Mouse (Mus musculus) heart, embryonic 10.5 days (tissue): ENCODE data around the gene Gm10961. TPM values are rescaled to one million over a fixed set of nuclear protein-coding genes. Genes with fewer than 3 reads are reported as not detected.

Experiments
- DNase-seq: peaks from one replicate; pipeline ENCODE4 v3.0.0-alpha.2; 2017; ENCODE audit warnings: low spot score
- H3K27ac ChIP-seq: fragments of 300-500 bp; sonication (generic); 2 replicates; pipeline ENCODE4 v1.5.1; 2016; ENCODE audit warnings: mild to moderate bottlenecking
- H3K27me3 ChIP-seq: fragments of 300-500 bp; sonication (generic); 2 replicates; pipeline ENCODE4 v1.6.1; 2016; ENCODE audit warnings: mild to moderate bottlenecking; ENCODE audit not compliant: poor library complexity, insufficient read depth, severe bottlenecking
- H3K36me3 ChIP-seq: fragments of 300-500 bp; sonication (generic); 2 replicates; pipeline ENCODE4 v1.6.1; 2016; ENCODE audit warnings: mild to moderate bottlenecking, moderate library complexity
- H3K4me1 ChIP-seq: fragments of 300-500 bp; sonication (generic); 2 replicates; pipeline ENCODE4 v1.6.1; 2016; ENCODE audit warnings: mild to moderate bottlenecking
- H3K4me3 ChIP-seq: fragments of 300-500 bp; sonication (generic); 2 replicates; pipeline ENCODE4 v1.5.1; 2016; ENCODE audit warnings: mild to moderate bottlenecking, moderate library complexity
- H3K9me3 ChIP-seq: fragments of 300-500 bp; sonication (generic); 2 replicates; pipeline ENCODE4 v1.6.1; 2016; ENCODE audit warnings: mild to moderate bottlenecking, moderate library complexity
- WGBS: fragments of 180-500 bp; shearing (Covaris S2); methylation state at CpG from one replicate; pipeline ENCODE4 v1.1.7; 2016; 5-methylcytosine and 5-hydroxymethylcytosine counted together
- polyA plus RNA-seq: library from polyadenylated mRNA; unstranded; fragments of >200 nt; fragmentation: Nextera tagmentation; extraction: Ambion mirVana; gene quantifications from 2 replicates; pipeline ENCODE4 v1.2.1, GENCODE M21; 2016

The Gm10961 gene
- polyA plus RNA-seq: not detected in 2 replicates

GRCm38 (mm10) chr3:107630682-107631522 is at the start of gene Gm10961:
Gene Gm10961, plus strand, starts transcription at chr3:107631322.
- peak; percentile 76 for DNase-seq

GRCm38 (mm10) chr3:107582130-107582874 is 48.8 kb upstream of the Gm10961 start:
- Histone ChIP-seq H3K27me3 (peaks cover 88% of the 10 kb centered on the region), H3K4me1 (peaks cover 33% of the 10 kb centered on the region), H3K27ac (0 out of 2 replicates have a peak overlapping the region, but pooled peaks have one; percentile 33), H3K4me3 (peak overlapping the region; percentile 57), H3K36me3 (no peaks in the 10 kb centered on the region), H3K9me3 (no peaks in the 10 kb centered on the region)
- DNase-seq: no peak
- WGBS: 4% methylated on average over 18 of the region's 18 CpGs

More at GRCm38 (mm10) chr3:107630682-107631522, at the start of gene Gm10961:
- H3K4me1 ChIP-seq: peaks cover 16% of the 10 kb centered on the region
- WGBS: under 1% methylated on average over 48 of the region's 48 CpGs
- peak within 1 kb of the TSS; percentile 99 for H3K27ac ChIP-seq
- H3K27me3 ChIP-seq: no peaks in the 10 kb centered on the region
- H3K36me3 ChIP-seq: peaks cover 31% of the 10 kb centered on the region
- H3K9me3 ChIP-seq: no peaks in the 10 kb centered on the region
- H3K4me3 ChIP-seq: peak within 1 kb of the TSS; percentile 99

DNA sequence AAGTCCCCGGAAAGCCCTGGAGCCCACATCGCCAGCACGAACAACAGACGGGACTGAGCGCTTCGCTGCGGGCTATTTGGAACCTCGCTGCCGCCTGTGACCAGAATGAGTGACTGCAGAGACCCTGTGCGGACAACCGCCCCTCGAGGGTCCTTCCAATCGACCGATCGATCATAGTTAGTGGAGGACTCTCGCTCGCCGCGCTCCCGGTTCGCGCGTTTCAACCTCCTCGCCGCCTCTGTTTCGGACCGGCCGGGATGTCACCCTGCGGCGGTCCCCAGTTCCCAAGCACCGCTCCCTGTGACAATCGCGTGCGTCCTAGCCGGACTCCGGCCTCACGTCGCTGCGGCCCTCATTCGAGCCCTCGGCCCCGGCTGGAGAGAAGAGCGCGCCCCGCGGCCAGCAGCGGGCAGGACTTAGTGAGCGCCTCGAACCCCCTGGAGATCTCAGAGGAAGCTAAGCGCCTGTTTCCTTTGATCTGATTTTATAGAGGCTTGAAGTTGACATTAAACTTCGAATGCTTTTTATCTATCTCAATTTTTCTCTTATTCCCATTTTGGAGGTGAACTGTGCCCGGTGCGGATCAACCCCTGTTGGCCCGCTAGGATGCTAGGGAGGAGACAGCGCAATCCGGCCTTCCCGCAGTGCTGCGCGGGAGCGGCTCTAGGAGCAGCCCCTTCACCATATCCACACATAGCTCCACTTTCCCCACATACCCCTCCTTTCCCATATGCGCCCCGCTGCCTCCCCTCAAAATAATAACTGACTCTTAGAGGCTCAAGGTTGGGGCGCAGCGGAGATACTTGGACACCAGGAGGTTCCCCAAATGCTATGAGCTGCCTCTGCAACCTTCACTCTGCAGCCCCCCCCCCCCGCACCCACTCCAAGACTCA is 48.0 kb upstream of the Gm10961 start:
- H3K27ac ChIP-seq: 0 out of 2 replicates have a peak overlapping the region, but pooled peaks have one; percentile 33
- H3K36me3 ChIP-seq: no peaks in the 10 kb centered on the region
- peak overlapping the region; percentile 57 for H3K4me3 ChIP-seq
- peaks cover 97% of the 10 kb centered on the region for H3K27me3 ChIP-seq
- no peak for DNase-seq
- WGBS: under 1% methylated on average over 65 of the region's 65 CpGs
- no peaks in the 10 kb centered on the region for H3K9me3 ChIP-seq
- H3K4me1 ChIP-seq: peaks cover 25% of the 10 kb centered on the region

DNA sequence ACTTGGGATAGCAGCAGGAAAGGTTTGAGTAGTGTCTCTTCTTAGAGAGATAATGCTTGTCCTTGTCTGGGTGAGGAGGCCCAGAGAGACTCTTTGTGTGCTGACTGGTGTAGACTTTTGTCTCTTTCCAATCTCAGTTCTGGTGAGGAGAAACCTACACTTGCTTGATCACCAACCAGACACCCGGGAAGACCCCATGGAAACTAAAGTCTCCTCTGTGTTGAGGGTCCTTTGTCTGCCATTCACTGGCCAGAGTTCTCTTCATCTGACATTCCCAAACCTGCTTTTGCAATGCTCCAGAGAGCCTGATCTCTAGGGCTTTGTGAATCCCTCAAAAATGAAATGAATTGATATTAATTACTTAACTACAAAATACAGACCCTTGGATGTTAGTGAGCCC is 47.2 kb upstream of the Gm10961 start:
- H3K27ac ChIP-seq: no peak overlapping the region
- no peaks in the 10 kb centered on the region for H3K36me3 ChIP-seq
- peaks cover 99% of the 10 kb centered on the region for H3K27me3 ChIP-seq
- H3K4me3 ChIP-seq: no peak overlapping the region
- peaks cover 17% of the 10 kb centered on the region for H3K4me1 ChIP-seq
- WGBS: 13% methylated on average over 1 of the region's 1 CpGs
- no peaks in the 10 kb centered on the region for H3K9me3 ChIP-seq
- DNase-seq: no peak

- Histone ChIP-seq H3K4me1 (peaks cover 13% of the 10 kb centered on the region), H3K36me3 (no peaks in the 10 kb centered on the region), H3K4me3 (no peak overlapping the region), H3K27ac (no peak overlapping the region), H3K9me3 (no peaks in the 10 kb centered on the region), H3K27me3 (peaks cover 97% of the 10 kb centered on the region)
- no peak for DNase-seq
- WGBS: 76% methylated on average over 6 of the region's 6 CpGs
Observed at GRCm38 (mm10) chr3:107586504-107586903, 44.6 kb upstream of the Gm10961 start.

GRCm38 (mm10) chr3:107591612-107592011 is 39.5 kb upstream of the Gm10961 start:
- Histone ChIP-seq H3K4me3 (no peak overlapping the region), H3K4me1 (peaks cover 21% of the 10 kb centered on the region), H3K27ac (no peak overlapping the region), H3K36me3 (no peaks in the 10 kb centered on the region), H3K9me3 (no peaks in the 10 kb centered on the region), H3K27me3 (peaks cover 97% of the 10 kb centered on the region)
- WGBS: 58% methylated on average over 1 of the region's 1 CpGs
- no peak for DNase-seq

DNA sequence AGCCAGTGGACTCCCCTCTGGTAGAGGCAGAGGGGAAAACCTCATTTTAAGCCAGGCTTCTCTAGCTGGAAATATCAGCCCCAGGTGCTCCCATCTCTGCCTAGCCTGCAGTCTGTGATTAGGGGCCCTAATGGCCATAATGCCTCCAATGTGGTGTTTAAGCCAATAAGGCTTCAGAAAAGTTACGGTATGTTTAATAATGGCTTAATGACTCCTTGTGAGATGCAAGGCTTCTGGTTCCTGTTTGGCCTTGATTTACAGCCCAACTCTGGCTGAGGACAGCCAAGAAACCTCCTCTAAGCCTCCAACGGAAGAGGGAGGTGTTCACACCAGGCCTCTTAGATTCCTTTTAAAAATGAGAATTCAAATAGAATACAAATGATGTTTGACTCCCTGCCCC is 37.5 kb upstream of the Gm10961 start:
- H3K27me3 ChIP-seq: peaks cover 95% of the 10 kb centered on the region
- DNase-seq: no peak
- no peak overlapping the region for H3K27ac ChIP-seq
- peaks cover 33% of the 10 kb centered on the region for H3K4me1 ChIP-seq
- H3K9me3 ChIP-seq: no peaks in the 10 kb centered on the region
- 52% methylated on average over 2 of the region's 2 CpGs for WGBS
- H3K4me3 ChIP-seq: no peak overlapping the region
- no peaks in the 10 kb centered on the region for H3K36me3 ChIP-seq

- H3K36me3 ChIP-seq: no peaks in the 10 kb centered on the region
- peak within 1 kb of the TSS; percentile 63 for H3K4me3 ChIP-seq
- peaks cover 95% of the 10 kb centered on the region for H3K27me3 ChIP-seq
- H3K4me1 ChIP-seq: peaks cover 33% of the 10 kb centered on the region
- no peak for DNase-seq
- H3K27ac ChIP-seq: peak within 1 kb of the TSS; percentile 69
- WGBS: 1% methylated on average over 23 of the region's 46 CpGs
- no peaks in the 10 kb centered on the region for H3K9me3 ChIP-seq
Observed at GRCm38 (mm10) chr3:107594662-107595263, 36.4 kb upstream of the Gm10961 start, which contains the start of gene Alx3. Gene Alx3, plus strand, starts transcription at chr3:107595031.

GRCm38 (mm10) chr3:107595264-107595937 is 35.7 kb upstream of the Gm10961 start:
- WGBS: under 1% methylated on average over 50 of the region's 50 CpGs
- DNase-seq: no peak
- Histone ChIP-seq H3K9me3 (no peaks in the 10 kb centered on the region), H3K27me3 (peaks cover 95% of the 10 kb centered on the region), H3K4me1 (peaks cover 37% of the 10 kb centered on the region), H3K27ac (peak overlapping the region; percentile 69), H3K4me3 (peak overlapping the region; percentile 63), H3K36me3 (no peaks in the 10 kb centered on the region)

DNA sequence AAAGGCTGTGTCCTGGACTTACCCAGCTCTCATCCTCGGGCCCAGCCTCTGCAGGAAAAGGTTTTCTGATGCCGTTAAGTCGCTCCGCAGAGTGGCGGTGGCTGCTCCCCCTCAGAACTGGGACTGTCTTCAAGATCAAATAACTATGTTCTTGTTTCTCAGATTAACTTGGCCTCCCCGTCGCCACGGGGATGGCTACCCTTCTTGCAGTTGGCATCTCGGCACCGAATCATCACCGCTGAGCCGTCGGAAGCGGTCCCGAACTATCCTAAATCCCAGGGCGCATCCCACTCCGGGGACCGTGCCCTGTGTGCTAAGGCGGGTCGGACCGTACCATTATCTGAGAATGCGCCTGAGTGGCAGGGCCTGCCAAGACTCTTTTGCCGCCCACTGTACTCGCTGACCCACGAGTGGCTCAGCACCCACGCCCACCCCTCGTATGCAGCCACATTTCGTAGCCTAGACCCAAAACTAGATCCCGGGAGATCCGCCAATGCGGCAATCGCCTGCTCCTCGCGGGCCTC is 35.1 kb upstream of the Gm10961 start:
- H3K4me3 ChIP-seq: peak overlapping the region; percentile 63
- under 1% methylated on average over 34 of the region's 34 CpGs for WGBS
- H3K4me1 ChIP-seq: peaks cover 37% of the 10 kb centered on the region

GRCm38 (mm10) chr3:107596559-107596958 is 34.6 kb upstream of the Gm10961 start:
- peaks cover 37% of the 10 kb centered on the region for H3K4me1 ChIP-seq
- H3K27me3 ChIP-seq: peaks cover 98% of the 10 kb centered on the region
- H3K4me3 ChIP-seq: peak overlapping the region; percentile 63
- no peak for DNase-seq
- no peaks in the 10 kb centered on the region for H3K9me3 ChIP-seq
- 2% methylated on average over 26 of the region's 26 CpGs for WGBS
- no peak overlapping the region for H3K27ac ChIP-seq
- no peaks in the 10 kb centered on the region for H3K36me3 ChIP-seq

More for the DNA sequence above, 35.1 kb upstream of the Gm10961 start:
- no peaks in the 10 kb centered on the region for H3K36me3 ChIP-seq
- peaks cover 98% of the 10 kb centered on the region for H3K27me3 ChIP-seq
- H3K9me3 ChIP-seq: no peaks in the 10 kb centered on the region
- no peak overlapping the region for H3K27ac ChIP-seq
- DNase-seq: no peak
